Mouse (Mus musculus) embryonic facial prominence, embryonic 12.5 days (tissue): ENCODE data around the gene Mast1. TPM values are rescaled to one million over a fixed set of nuclear protein-coding genes. Genes with fewer than 3 reads are reported as not detected.

Source experiments
- ATAC-seq: fragments of 200-750 bp; cut with Nextera tagmentation; 2 replicates; pipeline ENCODE4 v1.8.0; 2017; ENCODE audit not compliant: insufficient number of reproducible peaks, insufficient read depth, low FRiP score, low TSS enrichment
- H3K27ac ChIP-seq: fragments of 300-500 bp; sonication (generic); 2 replicates; pipeline ENCODE4 v1.5.1; 2016; ENCODE audit warnings: mild to moderate bottlenecking
- H3K27me3 ChIP-seq: fragments of 300-500 bp; sonication (generic); 2 replicates; pipeline ENCODE4 v1.6.1; 2016; ENCODE audit warnings: mild to moderate bottlenecking, moderate library complexity
- H3K36me3 ChIP-seq: fragments of 300-500 bp; sonication (generic); 2 replicates; pipeline ENCODE4 v1.6.1; 2016; ENCODE audit warnings: mild to moderate bottlenecking
- H3K4me1 ChIP-seq: fragments of 300-500 bp; sonication (generic); 2 replicates; pipeline ENCODE4 v1.6.1; 2016
- H3K4me2 ChIP-seq: fragments of 300-500 bp; sonication (generic); replicated peaks from 2 replicates; pipeline ENCODE4 v1.6.1; 2016; ENCODE audit warnings: mild to moderate bottlenecking, moderate library complexity
- H3K4me3 ChIP-seq: fragments of 300-500 bp; sonication (generic); 2 replicates; pipeline ENCODE4 v1.5.1; 2016; ENCODE audit warnings: mild to moderate bottlenecking
- H3K9ac ChIP-seq: fragments of 300-500 bp; sonication (generic); 2 replicates; pipeline ENCODE4 v1.6.1; 2016; ENCODE audit warnings: mild to moderate bottlenecking, moderate library complexity
- H3K9me3 ChIP-seq: fragments of 300-500 bp; sonication (generic); 2 replicates; pipeline ENCODE4 v1.6.1; 2016; ENCODE audit warnings: mild to moderate bottlenecking, moderate library complexity
- WGBS: fragments of 180-500 bp; shearing (Covaris S2); methylation state at CpG from one replicate; pipeline ENCODE4 v1.1.7; 2016; 5-methylcytosine and 5-hydroxymethylcytosine counted together
- polyA plus RNA-seq: library from polyadenylated mRNA; unstranded; fragments of >200 nt; fragmentation: Nextera tagmentation; extraction: Ambion mirVana; gene quantifications from 2 replicates; pipeline ENCODE4 v1.2.1, GENCODE M21; 2016

Gene Mast1
- polyA plus RNA-seq, 1 experiment from 2014 or later: 5.7 TPM

- no peaks in the 10 kb centered on the region for H3K9me3 ChIP-seq
- peak within 1 kb of the TSS; percentile 85 for H3K27ac ChIP-seq
- peak within 1 kb of the TSS; percentile 93 for H3K4me2 ChIP-seq
- peak within 1 kb of the TSS; percentile 83 for H3K4me3 ChIP-seq
- no peaks in the 10 kb centered on the region for H3K27me3 ChIP-seq
- WGBS: under 1% methylated on average over 56 of the region's 56 CpGs
- peaks cover 32% of the 10 kb centered on the region for H3K4me1 ChIP-seq
- H3K36me3 ChIP-seq: peaks cover 35% of the 10 kb centered on the region
- H3K9ac ChIP-seq: peak within 1 kb of the TSS; percentile 90
- peak; percentile 65 for ATAC-seq
Measured at GRCm38 (mm10) chr8:84969241-84970134, 32.3 kb upstream of the Mast1 start, which contains the start of the genes Gm49661, Prdx2 and Rnaseh2a. Gm49661 (minus strand) TSS chr8:84969433. Prdx2 (plus strand) TSS chr8:84969587. Rnaseh2a (minus strand) TSS chr8:84969767.

- peak overlapping the region; percentile 85 for H3K27ac ChIP-seq
- no peaks in the 10 kb centered on the region for H3K9me3 ChIP-seq
- peaks cover 32% of the 10 kb centered on the region for H3K4me1 ChIP-seq
- peaks cover 30% of the 10 kb centered on the region for H3K36me3 ChIP-seq
- H3K27me3 ChIP-seq: no peaks in the 10 kb centered on the region
- no peak for ATAC-seq
- H3K9ac ChIP-seq: peak overlapping the region; percentile 90
- 23% methylated on average over 2 of the region's 2 CpGs for WGBS
- H3K4me2 ChIP-seq: peak overlapping the region; percentile 93
- peak overlapping the region; percentile 83 for H3K4me3 ChIP-seq
Measured at GRCm38 (mm10) chr8:84968650-84969049, 31.5 kb upstream of the Mast1 start.

DNA sequence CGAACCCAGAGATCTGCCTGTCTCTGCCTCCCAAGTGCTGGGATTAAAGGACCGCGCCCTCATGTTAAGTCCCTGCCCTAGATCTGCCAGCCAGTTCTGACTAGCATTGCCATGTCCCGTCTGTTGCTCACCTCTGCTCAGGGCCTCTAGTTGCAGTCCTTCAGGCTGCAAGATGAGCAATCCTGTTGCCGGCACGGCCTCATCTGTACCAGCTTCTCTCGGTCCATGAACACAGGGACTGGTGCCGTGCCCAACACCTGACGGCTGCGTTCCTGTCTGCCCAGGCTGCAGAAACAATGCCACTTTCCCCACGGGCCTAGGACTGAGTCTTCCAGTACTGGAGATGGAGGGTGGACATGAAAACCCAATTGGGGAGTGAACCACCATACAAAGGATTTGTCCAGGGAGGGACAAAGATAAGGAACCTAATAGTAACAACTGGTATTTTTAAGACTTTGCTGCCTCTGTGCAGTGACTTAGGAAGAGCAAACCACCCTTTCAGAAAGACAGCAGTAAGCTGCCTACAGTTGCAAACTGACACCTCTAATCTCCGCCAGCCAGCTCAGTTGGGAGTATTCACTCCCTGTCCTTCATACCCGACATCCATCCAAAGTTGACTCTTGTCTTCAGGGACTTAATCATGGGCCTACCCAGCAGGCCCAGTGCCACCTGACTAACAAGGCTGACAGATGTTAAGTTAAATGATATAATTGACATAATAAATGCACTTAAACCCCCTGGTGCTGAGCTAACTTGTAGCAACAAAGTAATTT lies 30.6 kb upstream of the Mast1 start:
- ATAC-seq: no peak
- Histone ChIP-seq H3K9ac (no peak overlapping the region), H3K4me3 (no peak overlapping the region), H3K4me1 (peaks cover 32% of the 10 kb centered on the region), H3K36me3 (peaks cover 27% of the 10 kb centered on the region), H3K9me3 (no peaks in the 10 kb centered on the region), H3K27me3 (no peaks in the 10 kb centered on the region), H3K27ac (no peak overlapping the region), H3K4me2 (no peak overlapping the region)
- WGBS: 84% methylated on average over 13 of the region's 13 CpGs

DNA sequence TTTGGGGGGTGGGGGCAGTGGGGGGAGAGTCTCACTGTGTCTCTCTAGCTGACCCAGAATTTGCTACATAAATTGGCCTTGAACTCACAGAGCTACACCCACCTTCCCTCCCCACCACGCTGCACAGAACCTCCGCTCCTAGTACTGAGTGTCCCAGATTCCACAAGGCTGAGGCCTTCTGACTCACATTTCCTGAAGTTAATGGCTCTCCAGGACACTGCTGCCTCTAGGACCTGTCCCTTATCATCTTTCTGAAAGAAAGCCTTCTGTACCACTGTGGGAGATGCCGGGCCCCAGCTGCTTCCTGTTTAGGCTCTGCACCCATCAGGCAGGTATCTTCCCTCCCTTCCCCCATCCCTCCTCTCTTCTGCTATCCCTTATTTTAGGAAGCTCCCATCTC lies 29.4 kb upstream of the Mast1 start:
- no peak for ATAC-seq

DNA sequence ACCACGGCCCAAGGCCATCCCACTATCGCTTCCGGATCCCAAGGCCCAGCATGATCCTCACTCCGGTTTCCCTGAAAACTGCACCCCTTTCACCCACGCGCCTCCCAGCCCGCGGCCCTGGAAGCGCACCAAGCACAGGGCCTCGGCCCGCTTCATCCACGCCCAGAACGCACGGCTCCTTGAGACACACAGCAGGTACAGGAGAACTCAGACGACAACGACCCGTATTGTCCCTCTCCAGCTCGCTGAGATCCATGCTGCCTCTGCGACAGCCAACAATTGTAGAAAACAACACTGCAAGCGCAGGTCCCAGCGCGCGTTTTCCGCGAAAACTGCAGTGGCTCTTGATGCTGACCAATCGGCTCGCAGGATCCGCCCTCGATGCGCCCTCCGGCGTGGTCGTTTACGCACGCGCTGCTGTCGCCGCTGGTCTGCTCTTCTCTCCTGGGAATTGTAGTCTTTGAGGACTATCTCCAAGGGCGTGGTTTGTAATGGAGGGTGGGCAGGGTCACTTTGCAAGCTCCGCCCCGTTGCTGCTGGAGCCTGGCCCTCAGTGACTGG lies 28.7 kb upstream of the Mast1 start:
- peak overlapping the region; percentile 80 for H3K4me2 ChIP-seq
- under 1% methylated on average over 41 of the region's 41 CpGs for WGBS
- H3K9me3 ChIP-seq: no peaks in the 10 kb centered on the region
- no peaks in the 10 kb centered on the region for H3K27me3 ChIP-seq
- H3K9ac ChIP-seq: peak overlapping the region; percentile 72
- peak; percentile 47 for ATAC-seq
- H3K4me3 ChIP-seq: peak overlapping the region; percentile 65
- H3K4me1 ChIP-seq: peaks cover 26% of the 10 kb centered on the region
- H3K27ac ChIP-seq: peak overlapping the region; percentile 78
- H3K36me3 ChIP-seq: peaks cover 20% of the 10 kb centered on the region

More for the DNA sequence above, 29.4 kb upstream of the Mast1 start:
- peaks cover 32% of the 10 kb centered on the region for H3K4me1 ChIP-seq
- peaks cover 20% of the 10 kb centered on the region for H3K36me3 ChIP-seq
- H3K9ac ChIP-seq: no peak overlapping the region
- peak overlapping the region; percentile 80 for H3K4me2 ChIP-seq
- 48% methylated on average over 3 of the region's 3 CpGs for WGBS
- H3K27ac ChIP-seq: 0 out of 2 replicates have a peak overlapping the region, but pooled peaks have one; percentile 30
- no peaks in the 10 kb centered on the region for H3K27me3 ChIP-seq
- H3K9me3 ChIP-seq: no peaks in the 10 kb centered on the region
- no peak overlapping the region for H3K4me3 ChIP-seq

DNA sequence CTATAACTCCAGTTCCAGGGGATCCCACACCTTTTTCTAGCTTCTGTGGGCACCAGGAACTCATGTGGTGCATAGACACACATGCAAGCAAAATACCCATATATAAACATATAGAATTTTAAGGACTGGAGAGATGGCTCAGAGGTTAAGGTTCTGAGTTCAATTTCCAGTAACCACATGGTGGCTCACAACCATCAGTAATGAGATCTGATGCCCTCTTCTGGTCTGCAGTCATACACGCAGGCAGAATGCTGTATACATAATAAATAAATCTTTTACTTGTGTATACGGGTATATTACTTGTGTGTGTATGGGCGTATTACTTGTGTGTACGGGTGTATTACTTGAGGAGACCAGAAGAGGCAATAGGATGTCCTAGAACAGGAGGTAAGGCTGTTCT lies 26.8 kb upstream of the Mast1 start:
- Histone ChIP-seq H3K36me3 (peaks cover 25% of the 10 kb centered on the region), H3K9me3 (no peaks in the 10 kb centered on the region), H3K4me1 (peaks cover 21% of the 10 kb centered on the region), H3K27me3 (no peaks in the 10 kb centered on the region), H3K4me3 (no peak overlapping the region), H3K27ac (no peak overlapping the region), H3K4me2 (no peak overlapping the region), H3K9ac (no peak overlapping the region)
- no peak for ATAC-seq
- WGBS: 91% methylated on average over 4 of the region's 4 CpGs

GRCm38 (mm10) chr8:84959811-84960210 lies 22.7 kb upstream of the Mast1 start:
- no peak overlapping the region for H3K27ac ChIP-seq
- no peak overlapping the region for H3K4me3 ChIP-seq
- peaks cover 44% of the 10 kb centered on the region for H3K36me3 ChIP-seq
- H3K4me2 ChIP-seq: no peak overlapping the region
- H3K9ac ChIP-seq: no peak overlapping the region
- H3K9me3 ChIP-seq: no peaks in the 10 kb centered on the region
- no peaks in the 10 kb centered on the region for H3K27me3 ChIP-seq
- ATAC-seq: no peak
- H3K4me1 ChIP-seq: peaks cover under 1% of the 10 kb centered on the region
- WGBS: 93% methylated on average over 7 of the region's 7 CpGs

GRCm38 (mm10) chr8:84956768-84957167 lies 19.6 kb upstream of the Mast1 start:
- no peak overlapping the region for H3K4me2 ChIP-seq
- peaks cover 37% of the 10 kb centered on the region for H3K36me3 ChIP-seq
- no peak overlapping the region for H3K27ac ChIP-seq
- H3K27me3 ChIP-seq: peaks cover 20% of the 10 kb centered on the region
- no peak overlapping the region for H3K4me3 ChIP-seq
- no peak overlapping the region for H3K9ac ChIP-seq
- no peaks in the 10 kb centered on the region for H3K4me1 ChIP-seq
- no peaks in the 10 kb centered on the region for H3K9me3 ChIP-seq
- no peak for ATAC-seq
- WGBS: 50% methylated on average over 2 of the region's 2 CpGs

GRCm38 (mm10) chr8:84952612-84953255 lies 15.6 kb upstream of the Mast1 start:
- Histone ChIP-seq H3K4me1 (no peaks in the 10 kb centered on the region), H3K9ac (no peak overlapping the region), H3K4me3 (no peak overlapping the region), H3K9me3 (no peaks in the 10 kb centered on the region), H3K27ac (no peak overlapping the region), H3K27me3 (peaks cover 55% of the 10 kb centered on the region), H3K4me2 (no peak overlapping the region), H3K36me3 (peaks cover 11% of the 10 kb centered on the region; the same call in 1 of the 2 replicates)
- ATAC-seq: no peak
- 6% methylated on average over 18 of the region's 18 CpGs for WGBS

DNA sequence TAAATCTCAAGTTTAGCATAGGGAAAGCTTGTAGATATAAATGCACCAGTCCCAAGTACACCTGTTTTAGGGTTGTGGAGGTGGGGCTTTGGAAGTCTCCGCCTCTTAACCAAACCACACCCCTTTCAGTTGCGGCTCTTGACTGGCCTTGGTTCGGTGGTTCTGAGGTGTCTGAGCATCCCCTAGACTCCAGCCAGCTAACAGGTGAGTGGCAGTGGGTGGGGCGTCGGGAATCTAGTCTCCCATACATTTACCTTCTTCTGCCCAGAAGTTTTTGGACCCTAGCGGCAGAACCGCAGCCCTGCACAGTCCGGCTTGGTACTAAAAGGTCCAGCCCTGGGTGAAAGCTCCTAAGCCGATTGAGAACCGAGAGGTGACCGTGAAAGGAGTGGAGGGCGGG lies 12.6 kb upstream of the Mast1 start:
- no peak overlapping the region for H3K4me2 ChIP-seq
- no peak overlapping the region for H3K4me3 ChIP-seq
- H3K27me3 ChIP-seq: peaks cover 82% of the 10 kb centered on the region
- peaks cover 10% of the 10 kb centered on the region for H3K4me1 ChIP-seq
- H3K27ac ChIP-seq: no peak overlapping the region
- ATAC-seq: no peak
- no peaks in the 10 kb centered on the region for H3K9me3 ChIP-seq
- no peaks in the 10 kb centered on the region for H3K36me3 ChIP-seq
- 21% methylated on average over 12 of the region's 12 CpGs for WGBS
- no peak overlapping the region for H3K9ac ChIP-seq

- H3K9me3 ChIP-seq: no peaks in the 10 kb centered on the region
- H3K9ac ChIP-seq: no peak overlapping the region
- 17% methylated on average over 9 of the region's 9 CpGs for WGBS
- H3K27ac ChIP-seq: no peak overlapping the region
- no peak overlapping the region for H3K4me3 ChIP-seq
- peaks cover 86% of the 10 kb centered on the region for H3K27me3 ChIP-seq
- H3K36me3 ChIP-seq: no peaks in the 10 kb centered on the region
- 0 out of 2 replicates have a peak, but pooled peaks have one; percentile 2 for ATAC-seq
- H3K4me2 ChIP-seq: no peak overlapping the region
- peaks cover 16% of the 10 kb centered on the region for H3K4me1 ChIP-seq
Measured at GRCm38 (mm10) chr8:84947241-84947545, 10.0 kb upstream of the Mast1 start.
